Mouse (Mus musculus): ENCODE data around the gene Arid3c. TPM values are rescaled to one million over a fixed set of nuclear protein-coding genes. Genes with fewer than 3 reads are reported as not detected.
"Not testable (repeated sequence)": the region's sequence is repeated elsewhere in the genome, so short reads cannot be mapped to it uniquely, and the experiment has no call there.

Gene Arid3c
- polyA plus RNA-seq, 1 experiment from 2014 or later, result 0.15 TPM

GRCm38 (mm10) chr4:41704651-41705050, 26.3 kb downstream of the Arid3c start:
- H3K27ac ChIP-seq (ENCODE audit: low read depth, low read length), result no peak overlapping the region
- no peaks in the 10 kb centered on the region for H3K9me3 ChIP-seq (replicated peaks; ENCODE audit: control insufficient read depth, low read length)
- ATAC-seq, result no peak
- H3K4me1 ChIP-seq (ENCODE audit: control insufficient read depth, insufficient read depth, low read length), result peaks cover 19% of the 10 kb centered on the region
- 9% methylated on average over 5 of the region's 5 CpGs for WGBS
- H3K36me3 ChIP-seq (ENCODE audit: control insufficient read depth, insufficient read depth, low read length), result no peaks in the 10 kb centered on the region
- H3K9ac ChIP-seq (ENCODE audit: low read length), result no peak overlapping the region
- H3K4me3 ChIP-seq (ENCODE audit: low read depth, low read length), result no peak overlapping the region
- no peak for DNase-seq (ENCODE audit: low spot score)
- H3K27me3 ChIP-seq (replicated peaks; ENCODE audit: control insufficient read depth, insufficient read depth, low read length), result no peaks in the 10 kb centered on the region
- no peak overlapping the region for H3K4me2 ChIP-seq (ENCODE audit: low read length)

GRCm38 (mm10) chr4:41702226-41702625, 28.7 kb downstream of the Arid3c start:
- WGBS, result 78% methylated on average over 2 of the region's 2 CpGs
- not testable (repeated sequence) for H3K4me2 ChIP-seq (ENCODE audit: low read length); H3K9ac ChIP-seq (ENCODE audit: low read length); H3K4me3 ChIP-seq (ENCODE audit: low read depth, low read length); H3K36me3 ChIP-seq (ENCODE audit: control insufficient read depth, insufficient read depth, low read length); ATAC-seq; H3K9me3 ChIP-seq (replicated peaks; ENCODE audit: control insufficient read depth, low read length); H3K27me3 ChIP-seq (replicated peaks; ENCODE audit: control insufficient read depth, insufficient read depth, low read length); H3K27ac ChIP-seq (ENCODE audit: low read depth, low read length); DNase-seq (ENCODE audit: low spot score)
- H3K4me1 ChIP-seq (ENCODE audit: control insufficient read depth, insufficient read depth, low read length), result peaks cover 15% of the 10 kb centered on the region

DNA sequence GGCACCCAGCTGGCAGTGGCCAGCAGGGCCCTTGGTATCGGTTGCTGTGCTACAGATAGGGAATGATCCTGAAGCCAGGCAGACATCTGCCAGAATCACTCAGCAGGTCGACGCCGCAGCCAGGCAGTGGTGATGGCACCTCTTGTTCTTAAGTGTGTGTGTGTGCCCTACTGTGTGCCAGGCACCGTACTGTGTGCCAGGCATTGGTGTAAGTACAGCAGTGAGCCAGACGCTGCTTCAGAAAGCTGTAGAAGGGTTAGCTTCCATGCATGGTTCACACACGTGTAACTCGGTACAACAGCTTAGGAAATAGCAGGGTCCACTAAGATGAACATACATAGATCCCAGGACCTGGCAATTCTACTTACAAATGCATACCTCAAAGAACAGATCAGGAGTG, 30.7 kb downstream of the Arid3c start:
- H3K4me3 ChIP-seq (ENCODE audit: low read depth, low read length); H3K27ac ChIP-seq (ENCODE audit: low read depth, low read length); H3K4me2 ChIP-seq (ENCODE audit: low read length); H3K9ac ChIP-seq (ENCODE audit: low read length); DNase-seq (ENCODE audit: low spot score); ATAC-seq; H3K36me3 ChIP-seq (ENCODE audit: control insufficient read depth, insufficient read depth, low read length); H3K4me1 ChIP-seq (ENCODE audit: control insufficient read depth, insufficient read depth, low read length); H3K27me3 ChIP-seq (replicated peaks; ENCODE audit: control insufficient read depth, insufficient read depth, low read length); H3K9me3 ChIP-seq (replicated peaks; ENCODE audit: control insufficient read depth, low read length): not testable (repeated sequence)
- 80% methylated on average over 2 of the region's 8 CpGs for WGBS

DNA sequence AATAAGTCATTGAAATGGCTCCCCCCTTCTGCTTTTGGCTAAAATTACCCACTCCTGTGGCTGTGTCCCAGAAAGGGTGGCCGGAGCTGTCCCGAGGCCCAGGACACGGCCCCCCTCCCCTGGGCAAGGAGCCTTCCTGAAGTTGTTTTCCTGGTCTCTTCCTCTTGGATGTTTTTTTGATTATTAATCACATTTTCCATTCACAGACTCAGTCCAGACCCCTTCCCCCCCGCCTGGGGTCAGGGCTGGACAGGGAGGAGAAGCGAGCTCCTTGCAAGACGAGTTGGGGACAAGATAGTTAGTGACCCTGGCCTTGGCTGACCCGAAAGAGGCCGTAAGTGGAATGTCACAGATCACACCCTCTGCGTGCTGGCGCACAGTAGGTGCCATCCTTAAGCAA, 31.2 kb downstream of the Arid3c start, which contains the start of gene Il11ra1:
Gene Il11ra1 (plus strand): TSS at position 207 of the 400 bp plus-strand sequence.
- H3K9ac ChIP-seq (ENCODE audit: low read length); DNase-seq (ENCODE audit: low spot score); H3K4me3 ChIP-seq (ENCODE audit: low read depth, low read length); ATAC-seq; H3K4me1 ChIP-seq (ENCODE audit: control insufficient read depth, insufficient read depth, low read length); H3K4me2 ChIP-seq (ENCODE audit: low read length); H3K27ac ChIP-seq (ENCODE audit: low read depth, low read length); H3K9me3 ChIP-seq (replicated peaks; ENCODE audit: control insufficient read depth, low read length); H3K36me3 ChIP-seq (ENCODE audit: control insufficient read depth, insufficient read depth, low read length); H3K27me3 ChIP-seq (replicated peaks; ENCODE audit: control insufficient read depth, insufficient read depth, low read length): not testable (repeated sequence)
- WGBS, result 96% methylated on average over 9 of the region's 10 CpGs

DNA sequence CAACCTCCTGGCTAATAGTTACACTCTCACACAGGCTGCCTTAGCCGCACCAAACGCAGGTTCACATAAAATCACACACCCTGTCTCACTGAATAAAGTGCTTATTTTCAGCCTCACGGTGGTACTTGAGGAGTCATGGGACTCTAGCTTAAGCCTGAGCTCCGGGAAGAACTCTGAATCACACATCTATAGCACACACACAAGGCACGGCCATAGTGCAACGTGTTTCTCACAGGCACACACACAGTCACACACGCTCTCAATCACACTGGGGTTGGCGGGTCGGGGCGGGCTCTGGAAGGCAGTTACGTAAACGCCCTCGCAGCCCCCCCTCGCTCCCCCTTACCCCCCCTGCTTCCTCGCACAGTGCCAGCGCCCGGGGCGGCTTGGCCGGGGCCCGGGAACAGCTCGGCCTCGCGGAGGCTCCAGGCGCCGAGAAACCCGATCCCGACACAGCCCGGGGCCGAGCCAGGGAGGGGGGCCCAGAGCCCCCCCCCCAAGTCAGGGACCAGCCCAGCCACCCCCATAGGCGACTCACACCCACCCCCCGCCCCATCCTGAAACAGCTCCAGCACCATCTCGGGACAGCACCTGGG, 32.4 kb downstream of the Arid3c start:
- H3K4me2 ChIP-seq (ENCODE audit: low read length); H3K9ac ChIP-seq (ENCODE audit: low read length); H3K27me3 ChIP-seq (replicated peaks; ENCODE audit: control insufficient read depth, insufficient read depth, low read length); H3K36me3 ChIP-seq (ENCODE audit: control insufficient read depth, insufficient read depth, low read length); H3K4me1 ChIP-seq (ENCODE audit: control insufficient read depth, insufficient read depth, low read length); ATAC-seq; H3K4me3 ChIP-seq (ENCODE audit: low read depth, low read length); H3K9me3 ChIP-seq (replicated peaks; ENCODE audit: control insufficient read depth, low read length); H3K27ac ChIP-seq (ENCODE audit: low read depth, low read length): not testable (repeated sequence)
- 7% methylated on average over 20 of the region's 32 CpGs for WGBS
- peak; percentile 20 for DNase-seq (ENCODE audit: low spot score)

DNA sequence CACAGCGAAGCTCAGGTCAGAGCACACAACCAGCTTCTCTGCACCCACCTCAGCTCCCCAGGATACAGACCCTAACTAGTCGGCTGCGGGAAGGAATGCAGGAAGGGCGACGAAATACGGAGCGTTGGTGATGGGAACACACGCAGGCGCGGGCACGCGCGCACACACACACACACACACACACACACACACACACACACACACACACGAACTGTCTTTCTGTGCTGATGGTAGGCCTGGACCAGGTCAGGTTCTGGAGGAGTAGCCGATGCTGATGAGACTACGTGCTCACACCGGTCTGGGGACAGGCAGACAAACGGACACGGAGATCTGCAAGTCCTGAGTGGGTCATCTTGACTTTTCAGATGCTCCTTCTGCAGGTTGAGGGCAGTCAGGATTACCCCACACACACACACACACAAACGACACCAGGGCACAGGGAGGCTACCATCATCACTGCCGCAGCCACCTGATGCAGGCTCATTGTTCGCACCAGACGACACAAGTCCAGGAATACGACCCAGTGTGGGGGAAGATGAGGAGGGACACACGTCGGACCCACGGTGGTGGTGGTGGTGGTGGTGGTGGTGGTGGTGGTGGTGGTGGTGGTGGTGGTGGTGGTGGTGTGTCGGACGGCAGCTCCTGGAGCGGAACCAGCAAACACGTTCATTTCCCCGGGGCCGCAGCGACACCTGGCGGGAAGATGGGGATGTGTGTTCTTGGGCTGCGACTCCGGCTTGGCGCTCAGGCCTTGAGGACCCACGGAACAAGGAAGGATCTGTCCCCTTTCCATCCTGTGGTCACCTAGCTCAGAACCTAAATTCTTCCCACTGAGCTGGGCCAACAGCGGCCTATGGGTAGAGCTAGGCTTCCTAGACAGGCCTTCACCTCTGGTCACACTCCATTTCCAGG, 33.8 kb downstream of the Arid3c start, which contains the start of gene Cntfr:
Gene Cntfr (minus strand): TSS at position 160 of the 912 bp plus-strand sequence.
- H3K9ac ChIP-seq (ENCODE audit: low read length); ATAC-seq; H3K4me3 ChIP-seq (ENCODE audit: low read depth, low read length); H3K4me1 ChIP-seq (ENCODE audit: control insufficient read depth, insufficient read depth, low read length); H3K36me3 ChIP-seq (ENCODE audit: control insufficient read depth, insufficient read depth, low read length); H3K27me3 ChIP-seq (replicated peaks; ENCODE audit: control insufficient read depth, insufficient read depth, low read length); H3K27ac ChIP-seq (ENCODE audit: low read depth, low read length); H3K9me3 ChIP-seq (replicated peaks; ENCODE audit: control insufficient read depth, low read length): not testable (repeated sequence)
- 12% methylated on average over 29 of the region's 40 CpGs for WGBS
- peak; percentile 70 for DNase-seq (ENCODE audit: low spot score)
- peak within 1 kb of the TSS; percentile 40; the same call in 1 of the 2 replicates for H3K4me2 ChIP-seq (ENCODE audit: low read length)

- not testable (repeated sequence) for ATAC-seq; H3K9me3 ChIP-seq (replicated peaks; ENCODE audit: control insufficient read depth, low read length); H3K27ac ChIP-seq (ENCODE audit: low read depth, low read length); H3K36me3 ChIP-seq (ENCODE audit: control insufficient read depth, insufficient read depth, low read length); H3K4me2 ChIP-seq (ENCODE audit: low read length); H3K4me3 ChIP-seq (ENCODE audit: low read depth, low read length); H3K9ac ChIP-seq (ENCODE audit: low read length); H3K27me3 ChIP-seq (replicated peaks; ENCODE audit: control insufficient read depth, insufficient read depth, low read length); DNase-seq (ENCODE audit: low spot score); H3K4me1 ChIP-seq (ENCODE audit: control insufficient read depth, insufficient read depth, low read length)
- WGBS, result 12% methylated on average over 11 of the region's 15 CpGs
Measured at GRCm38 (mm10) chr4:41696452-41696851, 34.5 kb downstream of the Arid3c start.

DNA sequence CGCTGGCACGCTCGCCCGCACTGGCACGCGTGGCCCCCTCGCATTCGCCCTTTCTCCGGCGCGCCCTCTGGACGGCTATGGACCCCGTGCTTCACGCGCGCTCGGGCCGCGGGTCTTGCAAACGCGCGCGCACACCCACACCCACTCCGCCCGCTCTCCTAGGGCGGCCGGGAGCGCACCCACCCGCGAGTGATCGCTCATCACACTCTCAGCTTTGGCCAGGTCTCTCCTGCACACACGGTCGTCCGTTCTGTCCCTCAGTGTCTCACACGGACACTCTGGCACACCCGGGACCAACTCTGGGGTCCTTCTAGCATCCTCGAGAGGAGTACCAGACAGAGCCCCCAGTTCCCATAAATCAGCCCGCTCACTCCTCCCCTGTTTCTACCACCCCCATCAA, 35.1 kb downstream of the Arid3c start:
- not testable (repeated sequence) for H3K9me3 ChIP-seq (replicated peaks; ENCODE audit: control insufficient read depth, low read length); ATAC-seq; H3K27me3 ChIP-seq (replicated peaks; ENCODE audit: control insufficient read depth, insufficient read depth, low read length); H3K4me3 ChIP-seq (ENCODE audit: low read depth, low read length); H3K4me1 ChIP-seq (ENCODE audit: control insufficient read depth, insufficient read depth, low read length); H3K9ac ChIP-seq (ENCODE audit: low read length); H3K36me3 ChIP-seq (ENCODE audit: control insufficient read depth, insufficient read depth, low read length); DNase-seq (ENCODE audit: low spot score); H3K27ac ChIP-seq (ENCODE audit: low read depth, low read length)
- WGBS, result 0% methylated on average over 7 of the region's 38 CpGs
- H3K4me2 ChIP-seq (ENCODE audit: low read length), result peak overlapping the region; percentile 40; the same call in 1 of the 2 replicates

DNA sequence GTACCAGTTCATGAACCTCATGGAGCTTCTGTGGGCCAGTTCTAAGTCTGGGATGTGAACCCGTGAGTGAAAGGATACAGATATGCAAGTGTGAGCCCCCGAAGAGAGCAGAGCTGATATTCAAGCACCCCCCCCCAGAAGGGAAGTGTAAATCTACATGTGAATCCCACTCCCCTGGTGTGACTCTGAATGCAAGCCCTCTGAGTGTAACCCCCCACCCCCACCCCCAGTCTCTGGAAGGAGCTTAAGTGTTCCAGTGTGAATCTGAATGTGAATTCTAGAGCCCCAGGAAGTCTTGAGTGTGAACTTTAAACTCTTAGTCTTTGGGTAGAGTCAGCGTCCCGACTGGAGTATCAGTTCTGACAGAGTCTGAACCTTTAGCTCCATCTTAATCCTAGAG, 37.4 kb downstream of the Arid3c start:
- not testable (repeated sequence) for ATAC-seq; H3K9me3 ChIP-seq (replicated peaks; ENCODE audit: control insufficient read depth, low read length); H3K4me1 ChIP-seq (ENCODE audit: control insufficient read depth, insufficient read depth, low read length); H3K9ac ChIP-seq (ENCODE audit: low read length); H3K27ac ChIP-seq (ENCODE audit: low read depth, low read length); H3K36me3 ChIP-seq (ENCODE audit: control insufficient read depth, insufficient read depth, low read length); H3K27me3 ChIP-seq (replicated peaks; ENCODE audit: control insufficient read depth, insufficient read depth, low read length); DNase-seq (ENCODE audit: low spot score)
- H3K4me2 ChIP-seq (ENCODE audit: low read length), result peak overlapping the region; percentile 37
- H3K4me3 ChIP-seq (ENCODE audit: low read depth, low read length), result peak overlapping the region; percentile 6; the same call in 1 of the 2 replicates
- WGBS, result 1% methylated on average over 4 of the region's 4 CpGs
